Mouse (Mus musculus) stomach, embryonic 16.5 days (tissue): ENCODE data around the gene Fbh1. TPM values are rescaled to one million over a fixed set of nuclear protein-coding genes. Genes with fewer than 3 reads are reported as not detected.

Source experiments
- ATAC-seq: fragments of 200-750 bp; cut with Nextera tagmentation; 2 replicates; pipeline ENCODE4 v1.8.0; 2017; ENCODE audit warnings: moderate number of reproducible peaks, moderate TSS enrichment; ENCODE audit not compliant: insufficient read depth, low FRiP score
- H3K27ac ChIP-seq: fragments of 300-500 bp; sonication (generic); 2 replicates; pipeline ENCODE4 v1.5.1; 2014; ENCODE audit warnings: low read length
- H3K27me3 ChIP-seq: fragments of 300-500 bp; sonication (generic); 2 replicates; pipeline ENCODE4 v1.6.1; 2014; ENCODE audit warnings: low read length, control low read depth, mixed read lengths; ENCODE audit not compliant: control insufficient read depth, insufficient read depth
- H3K36me3 ChIP-seq: fragments of 300-500 bp; sonication (generic); 2 replicates; pipeline ENCODE4 v1.6.1; 2014; ENCODE audit warnings: low read length; ENCODE audit not compliant: control insufficient read depth, insufficient read depth
- H3K4me1 ChIP-seq: fragments of 300-500 bp; sonication (generic); 2 replicates; pipeline ENCODE4 v1.6.1; 2014; ENCODE audit warnings: low read length, control low read depth, mixed read lengths; ENCODE audit not compliant: control insufficient read depth, insufficient read depth
- H3K4me2 ChIP-seq: fragments of 300-500 bp; sonication (generic); 2 replicates; pipeline ENCODE4 v1.6.1; 2014; ENCODE audit warnings: low read depth, low read length, mixed read lengths
- H3K4me3 ChIP-seq: fragments of 300-500 bp; sonication (generic); replicated peaks from 2 replicates; pipeline ENCODE4 v1.5.1; 2014; ENCODE audit warnings: mild to moderate bottlenecking, low read length
- H3K9ac ChIP-seq: fragments of 300-500 bp; sonication (generic); 2 replicates; pipeline ENCODE4 v1.6.1; 2014; ENCODE audit warnings: low read length
- H3K9me3 ChIP-seq: fragments of 300-500 bp; sonication (generic); replicated peaks from 2 replicates; pipeline ENCODE4 v1.6.1; 2016; ENCODE audit warnings: low read length, control low read depth; ENCODE audit not compliant: control insufficient read depth
- WGBS: fragments of 180-500 bp; shearing (Covaris S2); extraction: QIAGEN DNeasy Blood & Tissue Kit; methylation state at CpG from one replicate; pipeline ENCODE4 v1.1.7; 2014; 5-methylcytosine and 5-hydroxymethylcytosine counted together
- polyA plus RNA-seq: library from polyadenylated mRNA; unstranded; fragments of >200 nt; fragmentation: Nextera tagmentation; extraction: Ambion mirVana; gene quantifications from 2 replicates; pipeline ENCODE4 v1.2.1, GENCODE M21; 2015

Fbh1 gene
- 120 and 125 TPM in 2 replicates for polyA plus RNA-seq

GRCm38 (mm10) chr2:11777091-11778068 lies at the start of gene Fbh1, which contains the start of gene Ankrd16:
Gene Fbh1 (minus strand): TSS chr2:11777582.
Gene Ankrd16 (plus strand): TSS chr2:11777876.
- peak within 1 kb of the TSS; percentile 98 for H3K27ac ChIP-seq
- peaks cover 19% of the 10 kb centered on the region for H3K36me3 ChIP-seq
- H3K4me3 ChIP-seq = peak within 1 kb of the TSS; percentile 76
- H3K27me3 ChIP-seq = no peaks in the 10 kb centered on the region
- peak within 1 kb of the TSS; percentile 90 for H3K4me2 ChIP-seq
- WGBS = under 1% methylated on average over 73 of the region's 73 CpGs
- peaks cover 17% of the 10 kb centered on the region for H3K4me1 ChIP-seq
- H3K9me3 ChIP-seq = no peaks in the 10 kb centered on the region
- H3K9ac ChIP-seq = peak within 1 kb of the TSS; percentile 95
- peak; percentile 97 for ATAC-seq

GRCm38 (mm10) chr2:11801299-11801930 lies 24.0 kb upstream of the Fbh1 start:
- 68% methylated on average over 2 of the region's 2 CpGs for WGBS

GRCm38 (mm10) chr2:11797930-11798364 lies 20.6 kb upstream of the Fbh1 start:
- H3K9me3 ChIP-seq = no peaks in the 10 kb centered on the region
- H3K9ac ChIP-seq = no peak overlapping the region
- H3K36me3 ChIP-seq = no peaks in the 10 kb centered on the region
- ATAC-seq = 0 out of 2 replicates have a peak, but pooled peaks have one; percentile 29
- H3K4me3 ChIP-seq = no peak overlapping the region
- H3K4me1 ChIP-seq = no peaks in the 10 kb centered on the region
- H3K27me3 ChIP-seq = no peaks in the 10 kb centered on the region
- no peak overlapping the region for H3K27ac ChIP-seq
- WGBS = 57% methylated on average over 5 of the region's 5 CpGs
- no peak overlapping the region for H3K4me2 ChIP-seq

More at GRCm38 (mm10) chr2:11801299-11801930, 24.0 kb upstream of the Fbh1 start:
- H3K36me3 ChIP-seq = no peaks in the 10 kb centered on the region
- no peaks in the 10 kb centered on the region for H3K4me1 ChIP-seq
- H3K27ac ChIP-seq = no peak overlapping the region
- no peaks in the 10 kb centered on the region for H3K27me3 ChIP-seq
- no peak overlapping the region for H3K9ac ChIP-seq
- no peaks in the 10 kb centered on the region for H3K9me3 ChIP-seq
- no peak overlapping the region for H3K4me3 ChIP-seq
- no peak for ATAC-seq
- no peak overlapping the region for H3K4me2 ChIP-seq

- Histone ChIP-seq H3K4me2 (no peak overlapping the region), H3K9me3 (0 out of 2 replicates have a peak, but pooled peaks cover 3% of the 10 kb centered on the region), H3K4me3 (no peak overlapping the region), H3K9ac (no peak overlapping the region), H3K4me1 (no peaks in the 10 kb centered on the region), H3K27ac (no peak overlapping the region), H3K36me3 (peaks cover 13% of the 10 kb centered on the region), H3K27me3 (no peaks in the 10 kb centered on the region)
- ATAC-seq = no peak
- 71% methylated on average over 4 of the region's 4 CpGs for WGBS
Measured at GRCm38 (mm10) chr2:11794668-11795067, 17.3 kb upstream of the Fbh1 start.

- no peak overlapping the region for H3K9ac ChIP-seq
- H3K4me2 ChIP-seq = no peak overlapping the region
- H3K4me1 ChIP-seq = peaks cover 7% of the 10 kb centered on the region
- WGBS = 90% methylated on average over 6 of the region's 6 CpGs
- H3K9me3 ChIP-seq = no peaks in the 10 kb centered on the region
- H3K27ac ChIP-seq = no peak overlapping the region
- peaks cover 44% of the 10 kb centered on the region for H3K36me3 ChIP-seq
- H3K27me3 ChIP-seq = no peaks in the 10 kb centered on the region
- no peak overlapping the region for H3K4me3 ChIP-seq
- no peak for ATAC-seq
Measured at GRCm38 (mm10) chr2:11784159-11784558, 6.8 kb upstream of the Fbh1 start.

GRCm38 (mm10) chr2:11778087-11778823 lies 873 bp upstream of the Fbh1 start:
- Histone ChIP-seq H3K27me3 (no peaks in the 10 kb centered on the region), H3K4me2 (peak overlapping the region; percentile 80), H3K36me3 (peaks cover 21% of the 10 kb centered on the region), H3K4me3 (peak overlapping the region; percentile 76), H3K4me1 (peaks cover 17% of the 10 kb centered on the region), H3K9me3 (no peaks in the 10 kb centered on the region), H3K9ac (peak overlapping the region; percentile 81), H3K27ac (peak overlapping the region; percentile 98)
- under 1% methylated on average over 43 of the region's 43 CpGs for whole genome bisulfite sequencing
- peak; percentile 84 for ATAC-seq

GRCm38 (mm10) chr2:11776415-11776814 lies 967 bp downstream of the Fbh1 start:
- H3K4me2 ChIP-seq = peak overlapping the region; percentile 90
- 49% methylated on average over 8 of the region's 8 CpGs for WGBS
- peak overlapping the region; percentile 76 for H3K4me3 ChIP-seq
- no peaks in the 10 kb centered on the region for H3K27me3 ChIP-seq
- no peaks in the 10 kb centered on the region for H3K9me3 ChIP-seq
- peaks cover 10% of the 10 kb centered on the region for H3K36me3 ChIP-seq
- H3K27ac ChIP-seq = peak overlapping the region; percentile 92
- peak overlapping the region; percentile 95 for H3K9ac ChIP-seq
- ATAC-seq = no peak
- H3K4me1 ChIP-seq = peaks cover 17% of the 10 kb centered on the region

- Histone ChIP-seq H3K36me3 (no peaks in the 10 kb centered on the region), H3K4me2 (no peak overlapping the region), H3K4me1 (peaks cover 17% of the 10 kb centered on the region), H3K9me3 (no peaks in the 10 kb centered on the region), H3K9ac (no peak overlapping the region), H3K4me3 (no peak overlapping the region), H3K27ac (no peak overlapping the region), H3K27me3 (no peaks in the 10 kb centered on the region)
- 81% methylated on average over 5 of the region's 5 CpGs for WGBS
- ATAC-seq = no peak
Measured at GRCm38 (mm10) chr2:11775121-11775520, 2.3 kb downstream of the Fbh1 start.
